In the genomic region with DNA sequence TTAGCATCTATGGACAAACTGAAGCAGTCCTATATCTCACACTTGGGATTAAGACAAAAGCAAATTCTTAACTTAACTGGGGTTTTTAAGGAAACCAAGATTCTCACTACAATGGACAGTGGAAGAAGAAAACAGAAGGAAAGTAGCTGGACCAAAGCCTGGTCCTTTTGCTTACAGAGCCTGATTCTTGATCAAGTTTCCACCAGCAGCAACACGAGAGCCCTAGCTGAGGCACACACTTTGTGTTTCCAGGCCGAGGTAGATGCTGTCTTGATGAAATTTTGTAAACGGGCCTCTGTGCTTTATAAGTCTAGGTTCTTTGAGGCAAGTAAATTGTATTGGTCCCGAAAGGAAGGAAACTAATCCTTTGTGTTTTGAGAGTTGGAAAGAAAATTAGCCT, we compare ENCODE assay signal across 26 mouse cellular contexts. TPM values are rescaled to one million over a fixed set of nuclear protein-coding genes. Genes with fewer than 3 reads are reported as not detected.
"Had no signal": no experiment of that assay in that cellular context is flagged by ENCODE, and none has a peak within 500 bp of the region (broad histone marks: within the 10 kb centered on the region; RNA-seq: fewer than 3 reads in every experiment).

No protein-coding gene starts in this region.

- H3K36me3 ChIP-seq: embryonic facial prominence, embryonic 10.5 days; embryonic facial prominence, embryonic 12.5 days; embryonic facial prominence, embryonic 13.5 days; embryonic facial prominence, embryonic 15.5 days; forebrain, embryonic 12.5 days; forebrain, embryonic 15.5 days; heart, embryonic 10.5 days had no signal

- H3K9me3 ChIP-seq: embryonic facial prominence, embryonic 10.5 days; embryonic facial prominence, embryonic 12.5 days; embryonic facial prominence, embryonic 13.5 days; embryonic facial prominence, embryonic 15.5 days; forebrain, embryonic 12.5 days; forebrain, embryonic 15.5 days; heart, embryonic 10.5 days had no signal

- H3K27me3 ChIP-seq: embryonic facial prominence, embryonic 12.5 days; embryonic facial prominence, embryonic 13.5 days; embryonic facial prominence, embryonic 15.5 days; forebrain, embryonic 12.5 days; forebrain, embryonic 15.5 days had no signal

- H3K27ac ChIP-seq: embryonic facial prominence, embryonic 10.5 days; embryonic facial prominence, embryonic 12.5 days; embryonic facial prominence, embryonic 13.5 days; embryonic facial prominence, embryonic 15.5 days; forebrain, embryonic 12.5 days; forebrain, embryonic 15.5 days; gastrocnemius, adult 2 months; heart, adult 2 months; heart, embryonic 10.5 days had no signal

- H3K4me3 ChIP-seq: embryonic facial prominence, embryonic 10.5 days; embryonic facial prominence, embryonic 12.5 days; embryonic facial prominence, embryonic 13.5 days; embryonic facial prominence, embryonic 15.5 days; erythroblast, embryonic 14.5 days; forebrain, embryonic 12.5 days; forebrain, embryonic 15.5 days; gastrocnemius, adult 2 months; heart, adult 2 months; heart, embryonic 10.5 days had no signal

- DNase-seq: cerebellum, adult 18-20 months; cerebellum, adult 8-10 months; cerebellum, adult 9-10 months; cerebellum, adult 9-11 months; cerebellum, postnatal 10 days; cerebellum, postnatal 14 days; cerebellum, postnatal 25 days; cerebellum, postnatal 36 days; embryo, embryonic 11 days; gastrocnemius, adult 2 months; gastrocnemius, postnatal 10 days; gastrocnemius, postnatal 14 days; gastrocnemius, postnatal 25 days; gastrocnemius, postnatal 36 days; heart, adult 18-20 months; heart, adult 2 months had no signal

- H3K4me1 ChIP-seq: embryonic facial prominence, embryonic 12.5 days; embryonic facial prominence, embryonic 15.5 days; forebrain, embryonic 12.5 days had no signal

- H3K4me2 ChIP-seq: embryonic facial prominence, embryonic 12.5 days; embryonic facial prominence, embryonic 13.5 days; embryonic facial prominence, embryonic 15.5 days; forebrain, embryonic 12.5 days; forebrain, embryonic 15.5 days had no signal

- H3K9ac ChIP-seq: embryonic facial prominence, embryonic 12.5 days; embryonic facial prominence, embryonic 13.5 days; embryonic facial prominence, embryonic 15.5 days; forebrain, embryonic 12.5 days; forebrain, embryonic 15.5 days had no signal

RNA-seq across cellular contexts. Expression of gene Rgs6, which starts 14.7 kb away (rescaled TPM):
- total RNA-seq: common myeloid progenitor, adult 5-6 weeks; granulocyte monocyte progenitor cell, adult 5-6 weeks had no signal
- polyA plus RNA-seq: erythroblast, embryonic 14.5 days had no signal
